Mouse (Mus musculus) gastrocnemius, adult 8-10 months (tissue): ENCODE measurements around the gene Atat1. TPM values are rescaled to one million over a fixed set of nuclear protein-coding genes. Genes with fewer than 3 reads are reported as not detected.

Experiments used
- DNase-seq, 2 experiments: peaks; one replicate each; pipeline ENCODE4 v3.0.0; 2022; ENCODE audit warnings: low spot score in 2 of 2
- total RNA-seq, 4 experiments: library from RNA; stranded (reverse); gene quantifications; 2 replicates each; pipeline ENCODE4 v1.2.4; 2022

Atat1 gene
- total RNA-seq, 4 experiments from 2014 or later: 2.9 to 4.4 (median 3.6) TPM

DNA sequence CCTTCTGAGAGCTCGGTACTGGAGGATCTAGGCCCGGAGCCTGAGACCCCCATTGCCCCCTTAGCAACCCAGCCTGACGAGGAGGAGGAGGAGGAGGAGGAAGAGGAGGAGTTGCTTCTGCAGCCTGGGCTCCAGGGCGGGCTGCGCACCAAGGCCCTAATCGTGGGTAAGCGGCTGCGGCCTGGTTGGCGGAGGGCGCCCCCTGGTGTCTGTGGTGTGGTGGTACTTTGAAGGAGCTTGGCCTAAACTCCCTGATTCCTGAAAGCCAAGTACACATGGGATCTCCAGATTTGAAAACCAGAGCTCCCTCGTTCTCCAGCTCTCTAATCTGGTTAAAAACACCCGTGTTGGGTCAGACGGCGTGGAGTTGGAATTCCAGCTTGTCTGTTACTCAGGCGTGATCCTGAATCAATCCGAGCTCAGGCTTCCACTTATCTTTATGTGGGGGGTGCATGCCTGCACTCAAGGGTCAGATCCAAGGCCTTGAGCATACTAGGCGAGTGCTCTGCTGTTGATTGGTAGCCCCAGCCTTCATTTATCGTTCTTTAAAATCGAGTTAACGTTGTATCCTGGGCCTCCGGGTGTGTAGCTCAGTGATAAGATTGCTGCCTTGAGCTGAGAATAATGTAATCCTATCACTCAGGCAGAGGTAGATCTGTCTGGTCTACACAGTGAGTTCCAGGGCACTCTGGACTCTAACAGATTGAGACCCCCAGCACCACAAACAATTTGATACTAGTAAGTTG is 35.9 kb downstream of the Atat1 start:
- DNase-seq: peak; percentile 71 to 80

DNA sequence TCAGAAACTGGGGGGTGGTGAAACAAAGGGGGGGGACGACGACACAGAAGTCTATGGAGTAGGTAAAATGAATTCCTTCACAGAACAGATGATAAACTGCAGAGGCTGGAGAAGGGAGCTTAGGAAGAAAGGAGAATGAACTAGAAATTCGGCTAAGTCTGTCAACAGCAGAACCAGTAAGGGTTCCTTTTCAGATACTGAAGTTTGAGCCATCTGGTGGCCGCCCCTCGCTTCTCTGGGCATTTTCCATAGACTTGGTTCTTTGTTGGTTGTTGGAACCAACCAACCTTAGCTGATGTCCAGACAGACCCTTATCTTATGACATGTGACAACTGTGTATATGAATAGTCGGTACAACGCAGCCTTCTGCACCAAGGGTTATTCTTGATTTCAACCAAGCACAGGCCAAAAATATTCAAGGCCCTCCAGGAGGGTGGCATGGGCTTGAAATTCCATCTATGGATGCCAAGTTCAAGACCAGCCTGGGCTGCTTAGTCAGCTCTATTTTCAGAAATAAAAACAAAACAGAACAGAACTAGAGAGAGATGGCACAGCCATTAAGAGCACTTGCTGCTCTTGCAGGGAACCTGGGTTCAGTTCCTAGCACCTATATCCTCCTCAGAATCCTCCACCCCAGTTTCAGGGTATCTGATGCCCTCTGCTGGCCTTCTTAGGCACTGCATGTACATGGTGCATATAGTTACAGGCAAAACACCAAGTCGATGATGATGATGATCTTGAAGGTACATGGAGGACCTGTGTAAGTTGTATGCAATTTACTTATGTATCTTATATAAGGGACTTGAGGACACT is 38.8 kb downstream of the Atat1 start:
- no peak for DNase-seq

DNA sequence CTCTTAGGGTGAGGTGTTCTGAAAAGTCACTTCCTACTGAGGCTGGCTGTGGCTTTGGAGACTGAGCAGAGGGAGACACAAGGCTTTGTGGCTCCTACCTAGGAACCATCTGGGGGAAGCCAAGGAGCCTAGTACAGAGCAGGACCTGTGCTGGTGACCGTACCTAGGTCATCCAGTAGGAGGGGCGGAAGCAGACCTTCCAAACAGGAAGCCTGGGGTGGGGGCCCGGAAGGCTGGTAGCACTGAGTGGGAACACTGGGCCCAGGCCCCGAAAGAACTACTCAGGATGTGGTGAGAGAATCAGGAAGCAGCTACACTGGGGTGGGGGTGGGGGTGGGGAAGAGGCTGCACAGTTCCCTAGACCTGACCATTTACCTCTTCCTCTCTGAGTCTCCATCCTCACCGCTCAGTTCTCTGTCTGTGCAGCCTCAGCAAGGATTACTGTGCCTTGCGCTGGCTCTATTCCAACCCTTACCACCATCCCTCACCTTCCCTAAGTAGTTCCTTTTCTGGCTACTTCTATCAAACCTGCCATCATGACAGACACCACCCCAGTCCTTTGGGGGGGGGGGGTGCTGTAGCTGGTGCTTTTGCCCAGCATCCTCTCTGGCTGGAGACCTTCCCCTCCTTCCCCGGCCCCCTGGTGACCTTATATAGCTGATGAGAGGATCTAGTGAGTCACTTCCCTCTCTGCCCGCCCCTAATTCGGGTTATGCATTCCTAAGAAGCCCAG is 39.6 kb downstream of the Atat1 start:
- DNase-seq: no peak

DNA sequence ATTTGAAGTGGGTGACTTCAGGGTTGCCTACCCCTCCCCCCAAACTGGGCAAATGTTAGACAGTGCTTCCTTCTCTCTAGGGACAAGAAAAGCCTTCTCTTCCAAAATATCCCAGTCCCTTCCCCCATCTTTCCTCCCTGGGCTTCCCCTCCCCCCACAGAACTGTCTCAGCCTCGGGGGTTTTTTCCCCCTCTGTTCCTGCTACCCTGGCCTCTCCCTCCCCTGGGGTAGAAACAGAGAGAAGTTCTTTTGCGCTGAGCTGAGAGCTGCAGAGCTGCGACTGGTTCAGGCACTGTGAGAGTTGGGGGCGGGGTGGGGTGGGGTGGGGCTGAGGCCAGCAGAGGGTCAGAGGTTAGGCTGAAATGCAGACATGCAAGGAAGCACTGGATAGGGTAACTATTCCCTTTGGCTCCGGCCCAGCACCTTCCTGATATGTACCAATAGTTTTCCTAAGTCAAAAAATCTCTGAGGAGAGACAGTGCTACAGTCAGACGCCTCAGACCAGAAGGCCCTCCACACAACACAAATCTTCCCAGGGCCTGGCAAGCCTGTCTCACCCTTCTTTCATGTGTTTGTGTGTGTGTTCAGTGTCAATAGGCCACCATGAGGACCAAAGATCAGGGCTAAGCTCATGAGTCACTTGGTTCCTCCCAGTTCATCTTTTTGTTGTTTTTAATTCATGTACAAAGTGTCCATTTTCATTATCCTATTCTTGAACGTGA is 40.4 kb downstream of the Atat1 start:
- no peak for DNase-seq

- no peak for DNase-seq
Measured at GRCm38 (mm10) chr17:35868961-35869345, 40.9 kb downstream of the Atat1 start.

DNA sequence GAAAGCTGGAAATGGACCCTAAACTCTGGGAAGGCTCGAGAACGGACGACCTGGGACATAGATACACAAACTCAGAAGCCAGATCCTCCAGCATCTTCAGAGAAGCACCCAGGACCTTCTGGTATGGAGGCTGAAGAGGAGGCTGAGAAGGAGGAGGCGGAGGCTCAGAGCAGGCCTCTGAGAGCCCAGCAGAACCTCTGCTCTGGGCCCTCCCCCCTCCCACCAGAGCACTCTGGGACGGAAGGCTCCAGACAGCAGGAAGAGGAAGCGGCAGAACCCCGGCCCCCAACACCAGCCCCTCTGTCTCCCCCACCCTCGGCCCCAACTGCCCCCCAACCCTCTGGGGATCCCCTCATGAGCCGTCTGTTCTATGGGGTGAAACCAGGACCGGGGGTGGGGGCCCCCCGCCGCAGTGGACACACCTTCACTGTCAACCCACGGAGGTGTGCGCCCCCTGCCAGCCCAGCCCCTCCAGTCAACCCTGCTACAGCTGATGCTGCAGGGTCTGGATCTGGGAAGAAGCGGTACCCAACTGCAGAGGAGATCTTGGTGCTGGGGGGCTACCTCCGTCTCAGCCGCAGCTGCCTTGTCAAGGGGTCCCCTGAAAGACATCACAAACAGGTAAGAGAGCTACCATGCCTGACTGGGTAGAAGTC is 41.6 kb downstream of the Atat1 start:
- DNase-seq: no peak

- no peak for DNase-seq
Measured at GRCm38 (mm10) chr17:35866911-35867890, 42.7 kb downstream of the Atat1 start.

- DNase-seq: peak in 1 of 2 experiments; percentile 68
Measured at GRCm38 (mm10) chr17:35866281-35866831, 43.5 kb downstream of the Atat1 start.

- peak; percentile 53 to 67 for DNase-seq
Measured at GRCm38 (mm10) chr17:35865481-35866280, 44.2 kb downstream of the Atat1 start, which contains the start of gene Ppp1r18. Gene Ppp1r18, plus strand, starts transcription at chr17:35865593.

DNA sequence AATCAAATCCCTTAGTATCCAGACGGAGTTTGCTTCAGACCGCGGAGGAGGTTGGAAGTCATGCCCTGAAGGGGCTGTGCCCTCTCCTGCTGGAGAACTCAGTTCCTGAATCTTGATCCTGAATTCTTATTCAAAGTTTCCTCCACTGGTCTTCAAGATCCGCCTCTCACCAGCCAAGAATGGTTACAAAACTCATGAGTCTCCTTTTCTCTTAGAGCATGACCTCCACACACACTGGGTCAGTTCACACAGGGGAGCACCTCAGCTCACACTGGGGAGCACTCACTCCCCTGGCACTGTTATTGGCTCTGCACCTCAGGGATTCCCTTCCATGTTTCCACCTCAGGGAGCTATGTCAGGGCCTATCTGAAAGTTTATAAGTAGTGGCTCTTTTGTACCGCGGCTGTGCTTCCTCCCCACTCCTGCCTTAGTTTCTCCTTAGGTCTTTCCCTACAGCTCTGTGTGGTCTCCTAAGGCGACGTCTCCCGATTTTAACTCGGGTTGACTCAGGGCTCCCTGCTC is 45.0 kb downstream of the Atat1 start:
- DNase-seq: no peak

- peak; percentile 78 to 83 for DNase-seq
Measured at GRCm38 (mm10) chr17:35861198-35861857, 48.5 kb downstream of the Atat1 start, which contains the start of gene Nrm. Gene Nrm, plus strand, starts transcription at chr17:35861318.

- no peak for DNase-seq
Measured at GRCm38 (mm10) chr17:35860831-35861197, 49.1 kb downstream of the Atat1 start.

GRCm38 (mm10) chr17:35859835-35860234 is 50.0 kb downstream of the Atat1 start:
- DNase-seq: no peak

DNA sequence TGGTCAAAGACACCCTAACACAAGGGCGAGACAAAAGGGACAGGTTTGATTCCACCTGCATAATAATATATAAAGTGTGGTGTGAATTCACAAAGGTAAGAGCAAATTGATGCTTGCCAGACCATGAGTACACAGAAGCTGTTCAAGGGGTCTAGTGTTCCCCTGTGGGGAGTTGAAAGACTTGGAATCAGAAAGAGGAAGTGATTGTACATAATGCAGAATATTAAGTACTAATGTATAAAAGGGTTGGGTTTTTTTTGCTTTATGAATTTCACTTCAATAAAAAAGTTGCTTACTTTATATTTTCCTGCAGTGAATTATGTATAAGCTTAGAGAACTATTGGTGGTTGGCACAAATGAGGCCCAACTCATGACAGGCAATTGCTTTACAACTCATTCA is 50.5 kb downstream of the Atat1 start:
- no peak for DNase-seq

GRCm38 (mm10) chr17:35850974-35851373 is 58.9 kb downstream of the Atat1 start:
- no peak for DNase-seq

DNA sequence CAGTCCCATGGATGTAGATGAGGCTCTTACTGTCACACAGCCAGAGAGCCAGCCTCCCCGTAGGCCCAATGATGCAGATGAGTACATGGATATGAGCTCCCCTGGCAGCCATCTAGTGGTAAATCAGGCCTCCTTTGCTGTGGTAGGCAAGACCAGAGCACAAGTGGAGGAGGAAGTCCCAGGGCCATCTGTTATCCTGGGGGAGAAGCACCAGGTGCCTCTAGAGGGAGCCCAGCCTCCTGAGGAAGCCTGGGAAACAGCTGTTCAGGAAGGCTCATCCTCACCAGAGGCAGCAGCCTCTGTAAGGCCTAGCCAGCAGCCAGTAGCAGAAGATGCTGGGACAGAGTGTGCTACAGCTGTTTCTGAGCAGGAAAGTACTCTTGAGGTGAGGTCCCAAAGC is 61.8 kb downstream of the Atat1 start:
- DNase-seq: no peak
